Mouse (Mus musculus) embryonic facial prominence, embryonic 10.5 days (tissue): ENCODE data around the gene Pkp4. TPM values are rescaled to one million over a fixed set of nuclear protein-coding genes. Genes with fewer than 3 reads are reported as not detected.
"Not testable (repeated sequence)": the region's sequence is repeated elsewhere in the genome, so short reads cannot be mapped to it uniquely, and the experiment has no call there.

Source experiments
- DNase-seq: peaks from one replicate; pipeline ENCODE4 v3.0.0-alpha.2; 2017; ENCODE audit warnings: low spot score
- H3K27ac ChIP-seq: fragments of 300-500 bp; sonication (generic); replicated peaks from 2 replicates; pipeline ENCODE4 v1.5.1; 2016; ENCODE audit warnings: mild to moderate bottlenecking
- H3K27me3 ChIP-seq: fragments of 300-500 bp; sonication (generic); replicated peaks from 2 replicates; pipeline ENCODE4 v1.6.1; 2016; ENCODE audit warnings: low read depth, mild to moderate bottlenecking; ENCODE audit not compliant: poor library complexity, severe bottlenecking
- H3K36me3 ChIP-seq: fragments of 300-500 bp; sonication (generic); replicated peaks from 2 replicates; pipeline ENCODE4 v1.6.1; 2016; ENCODE audit warnings: mild to moderate bottlenecking, moderate library complexity
- H3K4me1 ChIP-seq: fragments of 300-500 bp; sonication (generic); 2 replicates; pipeline ENCODE4 v1.6.1; 2016
- H3K4me3 ChIP-seq: fragments of 300-500 bp; sonication (generic); 2 replicates; pipeline ENCODE4 v1.5.1; 2016; ENCODE audit warnings: mild to moderate bottlenecking, moderate library complexity
- H3K9me3 ChIP-seq: fragments of 300-500 bp; sonication (generic); 2 replicates; pipeline ENCODE4 v1.6.1; 2016; ENCODE audit warnings: mild to moderate bottlenecking
- WGBS: fragments of 180-500 bp; shearing (Covaris S2); methylation state at CpG from one replicate; pipeline ENCODE4 v1.1.7; 2016; 5-methylcytosine and 5-hydroxymethylcytosine counted together
- polyA plus RNA-seq: library from polyadenylated mRNA; unstranded; fragments of >200 nt; fragmentation: Nextera tagmentation; extraction: Ambion mirVana; gene quantifications from 2 replicates; pipeline ENCODE4 v1.2.1, GENCODE M21; 2016

The Pkp4 gene
- polyA plus RNA-seq, 1 experiment from 2014 or later = 17.2 TPM

DNA sequence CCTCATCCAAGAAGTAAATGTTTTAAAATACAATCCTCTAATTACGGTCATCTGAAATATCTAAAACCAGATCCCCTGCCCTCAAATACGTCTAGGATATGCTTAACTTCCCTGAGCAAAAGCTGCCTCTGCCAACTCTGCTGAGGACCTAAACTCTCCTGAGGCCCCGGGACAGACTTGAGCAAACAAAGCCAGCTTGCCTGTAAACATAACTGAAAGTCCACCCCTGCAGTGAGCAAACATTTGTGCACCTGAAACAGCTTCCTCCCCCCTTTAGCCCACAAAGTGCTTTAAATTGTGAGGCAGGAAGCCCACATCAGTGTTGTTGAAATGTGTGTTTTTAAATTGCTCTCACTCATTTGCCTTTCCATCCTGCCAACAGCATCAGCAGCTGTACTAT lies 193.2 kb downstream of the Pkp4 start:
- WGBS = 77% methylated on average over 3 of the region's 3 CpGs
- Histone ChIP-seq H3K27ac (no peak overlapping the region), H3K36me3 (peaks cover 66% of the 10 kb centered on the region)

DNA sequence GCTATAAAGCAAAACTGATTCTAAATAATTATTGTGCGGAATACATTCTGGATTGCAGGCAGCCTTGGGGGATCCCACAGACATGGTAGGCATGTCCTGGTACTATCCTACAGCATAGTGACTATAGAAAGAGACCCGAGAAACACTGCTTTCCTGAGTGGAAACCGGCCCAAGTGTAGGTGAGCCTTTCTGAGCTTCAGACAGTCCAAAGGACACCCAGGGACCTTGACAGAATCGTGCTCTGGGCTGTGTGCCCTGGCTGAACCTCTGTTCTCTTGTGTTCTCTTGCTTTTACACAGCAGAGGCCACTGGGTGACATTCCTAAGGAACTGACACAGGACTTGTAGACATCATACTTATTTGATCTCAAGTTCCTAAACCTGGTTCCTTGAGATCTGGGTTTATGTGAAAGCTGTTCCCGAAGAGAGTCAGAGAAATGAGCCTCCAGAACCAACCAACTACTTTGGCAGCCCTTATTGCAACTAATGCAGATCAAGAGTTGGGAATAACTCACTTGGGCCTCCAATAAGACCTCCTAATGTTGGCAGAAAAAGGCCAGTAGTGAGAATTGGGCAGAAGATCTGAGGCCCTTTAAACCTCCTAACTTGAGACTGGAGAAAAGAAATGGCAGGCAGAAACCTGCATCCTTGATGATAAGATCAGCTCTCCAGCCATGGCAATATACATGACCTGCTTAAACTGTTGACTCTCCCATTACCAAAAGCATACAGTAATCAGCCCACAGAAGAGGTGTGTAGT lies 195.1 kb downstream of the Pkp4 start:
- no peak for DNase-seq
- peaks cover 48% of the 10 kb centered on the region for H3K36me3 ChIP-seq
- peaks cover 13% of the 10 kb centered on the region for H3K4me1 ChIP-seq
- 90% methylated on average over 5 of the region's 5 CpGs for WGBS
- H3K9me3 ChIP-seq = no peaks in the 10 kb centered on the region
- no peaks in the 10 kb centered on the region for H3K27me3 ChIP-seq
- H3K4me3 ChIP-seq = no peak overlapping the region
- no peak overlapping the region for H3K27ac ChIP-seq

More for the DNA sequence above, 193.2 kb downstream of the Pkp4 start:
- no peaks in the 10 kb centered on the region for H3K27me3 ChIP-seq
- no peak overlapping the region for H3K4me3 ChIP-seq
- no peaks in the 10 kb centered on the region for H3K9me3 ChIP-seq
- no peak for DNase-seq
- H3K4me1 ChIP-seq = peaks cover 13% of the 10 kb centered on the region

DNA sequence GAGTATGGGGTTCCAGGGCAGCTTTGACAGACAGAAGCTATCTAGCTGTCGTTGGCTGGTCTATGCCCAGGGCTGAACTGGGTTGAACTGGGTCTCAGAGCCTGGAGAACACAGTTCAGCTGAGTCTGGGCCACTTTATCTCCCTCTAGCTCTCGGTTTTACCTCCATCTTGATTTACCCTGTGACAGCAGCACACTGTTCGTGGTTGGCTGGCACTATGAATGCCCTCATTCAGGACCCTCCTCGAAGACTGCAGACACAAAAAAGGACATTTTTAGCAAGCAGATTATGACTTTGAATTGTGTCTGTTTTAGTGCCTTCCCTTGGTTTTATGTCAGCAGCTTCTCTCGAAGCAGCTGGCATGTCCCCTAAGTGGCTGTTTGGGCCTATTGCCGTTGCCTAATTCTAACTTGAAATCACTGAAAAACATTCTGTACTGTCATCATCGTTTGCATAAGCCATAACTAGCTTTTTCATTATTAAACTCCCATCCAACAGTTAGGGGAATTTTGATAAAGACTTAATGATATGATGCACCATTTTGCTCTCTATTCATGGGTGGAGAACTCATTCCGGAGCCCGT lies 199.2 kb downstream of the Pkp4 start:
- H3K4me1 ChIP-seq = peaks cover 6% of the 10 kb centered on the region
- 79% methylated on average over 9 of the region's 9 CpGs for WGBS
- H3K27me3 ChIP-seq = no peaks in the 10 kb centered on the region
- H3K9me3 ChIP-seq = no peaks in the 10 kb centered on the region
- DNase-seq = no peak
- H3K27ac ChIP-seq = no peak overlapping the region
- H3K36me3 ChIP-seq = peaks cover 17% of the 10 kb centered on the region
- H3K4me3 ChIP-seq = no peak overlapping the region

DNA sequence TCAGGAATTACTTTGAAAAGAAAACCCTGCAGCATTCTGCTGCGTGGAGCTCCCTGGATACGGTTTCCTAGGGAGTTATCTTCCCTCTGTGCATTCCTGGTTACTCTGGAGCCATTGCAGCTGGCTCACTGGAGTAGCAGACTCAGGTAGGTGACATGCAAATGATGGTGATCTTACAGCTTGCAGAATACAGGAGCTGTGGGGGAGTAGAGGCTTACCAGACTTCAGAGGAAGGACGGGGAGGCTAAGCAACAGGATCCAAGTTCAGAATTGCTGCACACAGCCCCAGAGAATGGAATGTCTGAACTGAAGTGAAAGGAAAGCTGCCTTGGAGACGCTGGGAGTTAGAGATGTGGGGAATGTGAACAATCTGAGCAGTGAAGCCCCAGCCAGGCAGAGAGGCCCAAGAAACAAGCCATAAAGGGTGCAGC lies 200.7 kb downstream of the Pkp4 start:
- Histone ChIP-seq H3K36me3 (0 out of 2 replicates have a peak, but pooled peaks cover 2% of the 10 kb centered on the region), H3K27ac (no peak overlapping the region), H3K4me1 (peaks cover 6% of the 10 kb centered on the region), H3K27me3 (no peaks in the 10 kb centered on the region), H3K9me3 (no peaks in the 10 kb centered on the region), H3K4me3 (no peak overlapping the region)
- DNase-seq = no peak
- WGBS = 45% methylated on average over 4 of the region's 4 CpGs

DNA sequence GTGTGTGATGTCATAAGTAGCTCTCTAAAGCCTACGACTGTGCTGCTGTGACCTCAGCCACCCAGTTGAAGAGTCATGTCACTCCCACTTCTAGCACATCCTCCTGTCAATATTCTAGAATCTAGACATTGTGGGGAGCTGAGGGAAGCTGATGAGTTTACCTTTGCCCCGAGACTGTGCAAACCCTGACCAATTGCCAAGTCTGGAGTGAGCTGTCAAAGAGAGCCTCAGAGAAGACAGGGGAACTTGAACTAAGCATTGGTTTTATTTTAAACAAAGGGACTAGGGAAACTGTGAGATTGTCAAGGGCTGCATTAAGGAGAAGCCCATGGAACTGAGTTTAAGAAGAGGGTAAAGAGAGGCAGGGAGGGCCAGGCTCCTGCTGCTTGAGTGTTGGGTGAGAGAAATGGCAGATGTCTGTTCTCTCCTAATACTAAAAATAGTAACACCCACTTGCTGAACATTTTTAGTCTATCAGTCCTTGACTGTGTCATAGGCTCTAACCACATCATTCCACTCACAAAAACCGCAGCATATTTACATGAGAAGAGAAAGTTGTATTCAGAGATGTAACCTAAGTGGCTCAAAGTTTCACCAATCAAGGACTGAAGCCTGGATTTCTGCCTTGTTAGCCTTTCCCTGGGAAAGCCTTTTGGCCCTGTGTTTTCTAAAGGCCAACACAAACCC lies 203.6 kb downstream of the Pkp4 start:
- Histone ChIP-seq H3K27me3 (no peaks in the 10 kb centered on the region), H3K4me1 (peaks cover 6% of the 10 kb centered on the region), H3K36me3 (no peaks in the 10 kb centered on the region), H3K4me3 (no peak overlapping the region), H3K9me3 (no peaks in the 10 kb centered on the region), H3K27ac (no peak overlapping the region)
- WGBS = 87% methylated on average over 3 of the region's 3 CpGs
- DNase-seq = no peak

DNA sequence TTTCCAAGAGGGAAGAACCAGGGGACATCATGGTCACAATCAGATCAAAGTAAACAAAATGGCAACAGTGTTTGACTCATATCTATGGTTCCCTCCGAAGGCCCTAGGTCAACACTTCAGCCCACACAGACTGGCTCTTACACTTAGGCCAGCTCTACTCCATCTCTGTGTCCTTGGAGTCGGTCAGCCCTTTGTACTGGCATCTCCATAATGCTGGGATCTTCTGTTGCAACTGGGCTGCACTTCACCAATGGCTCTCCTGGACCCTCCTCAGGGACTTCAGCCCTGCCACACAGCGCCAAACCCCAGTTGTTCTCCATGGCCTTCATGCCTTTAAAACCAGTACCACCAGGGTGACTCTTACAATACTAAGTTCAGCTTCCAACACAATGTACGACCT lies 206.5 kb downstream of the Pkp4 start:
- 92% methylated on average over 4 of the region's 4 CpGs for WGBS
- Histone ChIP-seq H3K36me3 (no peaks in the 10 kb centered on the region), H3K27me3 (no peaks in the 10 kb centered on the region), H3K4me3 (no peak overlapping the region), H3K27ac (no peak overlapping the region), H3K9me3 (no peaks in the 10 kb centered on the region), H3K4me1 (no peaks in the 10 kb centered on the region)
- no peak for DNase-seq

DNA sequence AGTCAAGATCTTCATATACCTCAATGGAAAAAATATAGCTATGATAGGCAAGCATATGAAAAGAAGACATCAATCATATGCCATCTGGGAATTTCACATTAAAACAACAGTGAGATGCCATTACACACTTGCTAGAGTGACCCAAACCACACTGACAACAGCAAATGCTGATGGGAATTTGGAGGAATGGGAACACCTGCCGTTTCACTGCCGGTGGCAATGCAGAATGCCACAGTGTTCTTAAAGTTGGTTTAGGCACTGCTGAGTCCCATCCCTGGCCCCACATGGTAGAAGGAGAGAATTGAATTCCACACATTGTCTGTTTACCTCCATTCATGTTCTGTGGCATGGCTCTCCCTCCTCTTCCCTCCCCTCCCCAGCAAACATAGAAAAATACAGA lies 212.5 kb downstream of the Pkp4 start:
- H3K27me3 ChIP-seq = no peaks in the 10 kb centered on the region
- no peak overlapping the region for H3K4me3 ChIP-seq
- no peaks in the 10 kb centered on the region for H3K36me3 ChIP-seq
- no peak overlapping the region for H3K27ac ChIP-seq
- H3K9me3 ChIP-seq = no peaks in the 10 kb centered on the region
- no peak for DNase-seq
- no peaks in the 10 kb centered on the region for H3K4me1 ChIP-seq
- 95% methylated on average over 2 of the region's 2 CpGs for WGBS

DNA sequence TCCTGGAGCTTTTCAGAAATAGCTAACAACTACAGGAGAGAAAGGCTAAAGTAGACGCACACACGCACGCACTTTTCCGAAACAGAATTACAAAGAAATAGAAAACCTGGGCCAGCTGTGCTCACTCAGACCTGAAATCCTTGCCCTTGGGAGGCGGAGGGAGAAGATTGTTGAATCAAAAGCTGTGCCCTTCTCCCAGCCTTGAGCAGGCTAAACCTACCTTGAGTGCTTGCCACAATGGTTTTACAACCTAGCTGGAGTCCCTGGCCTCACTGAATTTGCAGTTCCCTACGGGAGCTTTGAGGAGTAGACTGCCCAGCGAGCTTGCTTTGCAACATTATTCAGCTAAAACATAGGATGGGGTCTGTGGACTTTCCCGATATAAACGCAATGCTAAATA lies 217.4 kb downstream of the Pkp4 start:
- H3K9me3 ChIP-seq = no peaks in the 10 kb centered on the region
- WGBS = 90% methylated on average over 9 of the region's 9 CpGs
- H3K4me1 ChIP-seq = no peaks in the 10 kb centered on the region
- no peak overlapping the region for H3K27ac ChIP-seq
- DNase-seq = no peak
- no peak overlapping the region for H3K4me3 ChIP-seq
- H3K36me3 ChIP-seq = no peaks in the 10 kb centered on the region
- H3K27me3 ChIP-seq = no peaks in the 10 kb centered on the region

DNA sequence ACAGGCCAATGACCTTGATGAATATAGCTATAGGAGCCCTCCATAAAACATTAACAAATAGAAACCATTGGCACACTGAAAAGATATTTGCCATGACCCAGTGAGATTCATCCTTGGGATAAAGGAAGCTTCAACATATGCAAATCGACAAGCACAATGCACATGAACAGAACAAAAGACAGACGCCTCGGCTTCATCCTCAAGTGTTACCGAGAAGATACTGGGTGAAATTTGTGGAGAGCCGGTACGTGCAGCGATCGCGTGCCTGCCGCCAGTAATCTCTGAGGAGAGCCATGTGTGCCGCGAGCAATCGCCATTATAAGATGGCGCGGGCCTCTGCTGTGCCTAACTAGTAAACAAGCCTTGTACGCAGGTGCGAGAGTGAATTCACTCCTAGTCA lies 218.2 kb downstream of the Pkp4 start:
- H3K36me3 ChIP-seq, H3K9me3 ChIP-seq, H3K4me1 ChIP-seq, H3K27me3 ChIP-seq, DNase-seq, H3K4me3 ChIP-seq, H3K27ac ChIP-seq: not testable (repeated sequence)
- WGBS = 95% methylated on average over 17 of the region's 17 CpGs

DNA sequence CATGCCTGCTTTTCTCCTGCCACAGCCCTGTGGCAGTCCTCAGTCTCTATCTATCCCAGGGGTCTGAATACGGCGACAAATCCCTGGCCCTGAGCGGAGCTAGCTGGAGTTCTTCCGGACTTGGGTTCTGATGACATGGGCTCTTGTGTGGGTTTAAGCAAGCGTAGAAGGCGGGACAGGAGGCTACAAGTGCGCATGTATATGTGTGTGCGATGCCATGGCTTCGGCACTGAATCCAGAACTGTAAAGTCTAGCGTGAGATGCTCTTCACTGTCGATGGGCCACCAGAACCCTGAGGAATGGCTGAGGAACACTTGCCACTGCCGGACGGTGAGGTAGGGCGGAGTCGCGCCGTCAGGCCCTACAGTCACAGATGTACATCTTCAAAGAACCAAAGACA lies 222.6 kb downstream of the Pkp4 start:
- Histone ChIP-seq H3K27ac (no peak overlapping the region), H3K4me1 (peaks cover 15% of the 10 kb centered on the region), H3K9me3 (no peaks in the 10 kb centered on the region), H3K36me3 (no peaks in the 10 kb centered on the region), H3K4me3 (no peak overlapping the region), H3K27me3 (no peaks in the 10 kb centered on the region)
- 95% methylated on average over 17 of the region's 17 CpGs for WGBS
- DNase-seq = no peak

DNA sequence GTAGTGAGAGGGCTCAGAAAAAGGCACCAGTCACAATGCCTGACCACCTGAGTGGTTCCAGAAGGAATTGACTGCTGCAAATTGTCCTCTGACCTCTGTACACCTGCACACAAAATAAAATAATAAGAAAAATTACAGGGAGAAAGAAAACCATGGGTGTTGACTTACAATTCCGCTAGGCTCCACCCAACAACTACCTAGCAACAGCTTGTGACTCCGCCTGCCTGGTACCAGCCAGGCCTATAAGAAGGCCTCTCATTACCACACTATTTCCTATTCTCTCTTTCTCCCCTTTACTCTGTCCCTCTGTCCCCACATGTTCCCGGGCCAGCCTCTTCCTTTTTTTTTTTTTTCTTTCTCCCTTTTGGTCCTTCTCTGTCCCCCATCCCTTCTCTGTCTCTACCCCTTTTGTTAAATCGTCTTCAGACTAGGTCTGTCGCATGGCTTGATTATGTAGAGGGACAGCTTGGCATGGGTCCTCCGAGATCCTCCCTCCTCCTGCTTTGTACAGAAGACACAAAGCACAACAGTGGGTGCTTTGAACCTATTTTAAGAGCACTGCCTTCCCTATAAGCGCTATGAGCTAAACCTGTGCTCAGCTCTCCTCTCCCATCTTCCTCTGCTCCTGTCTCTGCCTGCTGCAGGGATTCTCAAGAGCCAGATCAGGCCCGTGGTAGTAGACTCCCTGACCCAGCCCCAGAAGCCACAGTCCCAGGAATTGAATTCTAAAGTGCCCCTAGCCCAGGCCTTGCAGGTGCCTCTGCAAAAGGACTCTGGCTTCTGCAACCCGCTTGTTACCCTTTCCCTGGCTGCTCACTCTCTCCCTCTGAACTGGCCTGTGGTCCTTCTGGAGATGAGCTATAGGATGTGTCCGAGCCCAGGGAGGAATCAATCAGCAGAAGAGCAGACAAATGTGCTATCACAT lies 223.5 kb downstream of the Pkp4 start:
- 83% methylated on average over 10 of the region's 10 CpGs for WGBS
- peak overlapping the region; percentile 27; the same call in 1 of the 2 replicates for H3K27ac ChIP-seq

DNA sequence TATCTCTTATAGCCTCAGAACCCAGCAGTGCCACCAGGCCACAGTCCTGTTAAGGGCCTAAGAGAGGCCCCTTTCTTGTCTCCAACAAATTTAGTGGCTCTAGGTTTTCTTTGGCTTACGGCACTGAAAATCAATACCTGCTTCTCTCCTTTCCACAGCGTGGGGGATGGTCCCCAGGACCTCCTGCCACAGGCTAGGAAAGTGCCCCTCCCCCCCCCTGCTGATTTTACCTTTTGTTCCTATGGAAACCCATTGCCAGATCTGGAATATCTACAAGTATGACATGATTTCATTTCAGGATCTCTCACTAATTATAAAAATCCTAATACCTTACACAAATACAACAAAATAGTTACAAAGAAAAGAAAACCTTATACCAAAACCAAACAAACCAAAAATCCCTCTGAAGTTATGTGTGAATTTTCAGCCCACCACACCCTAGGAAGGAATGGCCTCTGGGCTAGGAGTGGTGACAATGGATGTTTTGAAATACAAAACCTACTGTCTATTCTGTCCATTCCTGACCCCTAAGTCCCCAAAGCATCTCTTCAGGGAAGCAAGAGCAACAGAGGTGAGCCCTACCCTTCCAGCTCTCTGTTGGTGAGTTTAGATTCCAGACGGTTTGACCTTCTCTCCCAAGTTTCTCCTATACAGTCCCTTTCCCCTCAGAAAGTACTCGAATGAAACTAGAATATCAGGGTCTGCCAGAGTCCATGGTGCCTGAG lies 224.7 kb downstream of the Pkp4 start:
- Histone ChIP-seq H3K4me1 (peaks cover 15% of the 10 kb centered on the region), H3K27ac (no peak overlapping the region), H3K4me3 (no peak overlapping the region), H3K27me3 (no peaks in the 10 kb centered on the region), H3K36me3 (no peaks in the 10 kb centered on the region), H3K9me3 (no peaks in the 10 kb centered on the region)
- DNase-seq = no peak
- 51% methylated on average over 4 of the region's 4 CpGs for WGBS

More for the DNA sequence above, 223.5 kb downstream of the Pkp4 start:
- Histone ChIP-seq H3K4me1 (peaks cover 15% of the 10 kb centered on the region), H3K27me3 (no peaks in the 10 kb centered on the region), H3K4me3 (no peak overlapping the region), H3K36me3 (no peaks in the 10 kb centered on the region), H3K9me3 (no peaks in the 10 kb centered on the region)
- DNase-seq = no peak
